Mouse (Mus musculus) activated CD4-positive, CD25-positive, alpha-beta regulatory T cell, adult 4 months (primary cell): ENCODE data around the gene Aftph. TPM values are rescaled to one million over a fixed set of nuclear protein-coding genes. Genes with fewer than 3 reads are reported as not detected.

Experiments
- ATAC-seq: one replicate; pipeline ENCODE4 v1.8.0; 2017
- polyA plus RNA-seq, 2 experiments: library from polyadenylated mRNA; unstranded; fragments of 100-300 nt; shearing (Covaris generic); gene quantifications; one replicate each; pipeline ENCODE4 v1.2.1; 2017

The Aftph gene
- polyA plus RNA-seq, 2 experiments from 2014 or later = 47.7 to 49.7 TPM

- ATAC-seq = no peak
These were observed 94.2 kb downstream of the Aftph start for GRCm38 (mm10) chr11:20646986-20647726.

- ATAC-seq = no peak
These were observed 95.2 kb downstream of the Aftph start for GRCm38 (mm10) chr11:20646142-20646541.

GRCm38 (mm10) chr11:20645521-20645920, 95.9 kb downstream of the Aftph start:
- no peak for ATAC-seq

- no peak for ATAC-seq
These were observed 96.5 kb downstream of the Aftph start for GRCm38 (mm10) chr11:20644872-20645271.

- ATAC-seq = no peak
These were observed 97.2 kb downstream of the Aftph start for GRCm38 (mm10) chr11:20644166-20644565.

- no peak for ATAC-seq
These were observed 98.2 kb downstream of the Aftph start for GRCm38 (mm10) chr11:20643161-20643560.

GRCm38 (mm10) chr11:20642321-20642720, 99.1 kb downstream of the Aftph start:
- no peak for ATAC-seq

- no peak for ATAC-seq
These were observed 101.4 kb downstream of the Aftph start for GRCm38 (mm10) chr11:20639918-20640447.

- peak; percentile 44 for ATAC-seq
These were observed 102.5 kb downstream of the Aftph start for GRCm38 (mm10) chr11:20638841-20639240.

GRCm38 (mm10) chr11:20637060-20637459, 104.3 kb downstream of the Aftph start:
- no peak for ATAC-seq

- ATAC-seq = no peak
These were observed 105.3 kb downstream of the Aftph start for GRCm38 (mm10) chr11:20636114-20636513.

GRCm38 (mm10) chr11:20635646-20636045, 105.7 kb downstream of the Aftph start:
- ATAC-seq = no peak

Other genes starting within 250 kb of the Aftph start
- 10 to 100 TPM; 12.1 to 12.2 TPM for gene Sertad2, start 198.3 kb downstream of the Aftph start, polyA plus RNA-seq
- gene Lgalsl, start 89.5 kb upstream of the Aftph start, polyA plus RNA-seq = 10 to 100 TPM; 11.9 to 18.5 TPM